ENCODE assay signal across 23 mouse cellular contexts in the genomic region with DNA sequence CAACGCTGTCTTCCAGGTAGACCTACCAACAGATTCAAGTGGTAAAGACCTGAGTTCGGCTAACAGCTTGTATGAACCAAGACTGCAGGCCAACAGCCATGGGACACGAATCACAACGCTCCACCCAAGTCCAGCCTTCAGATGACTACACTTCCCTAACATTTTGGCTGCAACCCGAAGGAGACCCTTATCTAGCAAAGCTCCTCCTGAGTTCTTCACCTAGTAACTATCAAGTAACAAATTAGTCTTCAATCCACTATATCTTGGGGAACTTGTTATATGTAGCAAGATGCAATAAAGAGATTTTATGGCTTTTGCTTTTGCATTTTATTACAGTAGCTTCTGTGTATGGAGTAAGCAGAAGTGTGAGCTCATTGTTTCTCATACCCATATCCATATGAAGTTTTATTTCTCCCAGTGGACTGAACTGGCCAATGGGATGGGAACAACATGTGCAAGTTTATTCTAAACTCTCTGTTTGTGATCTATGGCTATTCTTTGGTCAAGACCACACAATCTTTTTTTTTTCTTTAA. TPM values are rescaled to one million over a fixed set of nuclear protein-coding genes. Genes with fewer than 3 reads are reported as not detected.
DNase-seq lines count a peak whose midpoint lies in the region; ATAC-seq and TF ChIP-seq lines count a peak whose summit lies in the region.
"Had no signal": no experiment of that assay in that cellular context is flagged by ENCODE, and none has a peak within 500 bp of the region (broad histone marks: within the 10 kb centered on the region; RNA-seq: fewer than 3 reads in every experiment).

No protein-coding gene starts in this region.

- peaks cover 0 to 25% of the 10 kb centered on the region in 2 experiments; a peak in 2 of 4 replicates for H3K36me3 ChIP-seq in MEL (ENCODE audit: control insufficient read depth in 1 of 2, insufficient read depth in 2 of 2, low read length in 2 of 2)
- H3K36me3 ChIP-seq in intestine, embryonic 16.5 days (ENCODE audit: control insufficient read depth, insufficient read depth, low read length) = no peaks in the 10 kb centered on the region
- H3K36me3 ChIP-seq in small intestine, adult 2 months (ENCODE audit: control insufficient read depth, insufficient read depth, low read length) = no peaks in the 10 kb centered on the region
- no peaks in the 10 kb centered on the region for H3K36me3 ChIP-seq in embryonic facial prominence, embryonic 10.5 days (replicated peaks)
- H3K36me3 ChIP-seq: embryonic facial prominence, embryonic 12.5 days; forebrain, embryonic 15.5 days had no signal

- TF ChIP-seq RAD21 in MEL (IDR thresholded peaks at IDR 0.05; ENCODE audit: low read depth, low read length) = no peak

- 77% methylated on average over 5 of the region's 5 CpGs for WGBS in intestine, embryonic 16.5 days
- 30% methylated on average over 5 of the region's 5 CpGs for WGBS in small intestine, adult 2 months
- 93% methylated on average over 5 of the region's 5 CpGs for WGBS in embryonic facial prominence, embryonic 10.5 days

- no peak overlapping the region for H3K27ac ChIP-seq in MEL (ENCODE audit: control insufficient read depth, low read depth, low read length)
- no peak overlapping the region for H3K27ac ChIP-seq in intestine, embryonic 16.5 days (ENCODE audit: low read length)
- peak overlapping the region; percentile 46; the same call in 1 of the 2 replicates for H3K27ac ChIP-seq in small intestine, adult 2 months (ENCODE audit: insufficient read depth, low read depth, low read length)
- no peak overlapping the region for H3K27ac ChIP-seq in embryonic facial prominence, embryonic 10.5 days (replicated peaks)
- H3K27ac ChIP-seq: embryonic facial prominence, embryonic 12.5 days; forebrain, embryonic 13.5 days; forebrain, embryonic 15.5 days had no signal

- H3K9ac ChIP-seq in MEL (ENCODE audit: control insufficient read depth, low read depth, low read length, poor library complexity, severe bottlenecking) = no peak overlapping the region
- no peak overlapping the region for H3K9ac ChIP-seq in intestine, embryonic 16.5 days (ENCODE audit: low read depth, low read length)
- H3K9ac ChIP-seq: embryonic facial prominence, embryonic 12.5 days; forebrain, embryonic 13.5 days; forebrain, embryonic 15.5 days; forebrain, postnatal 0 days had no signal

- H3K9me3 ChIP-seq in MEL (replicated peaks; ENCODE audit: insufficient read depth, low read length) = no peaks in the 10 kb centered on the region
- no peaks in the 10 kb centered on the region for H3K9me3 ChIP-seq in intestine, embryonic 16.5 days (ENCODE audit: control insufficient read depth, low read length)
- no peaks in the 10 kb centered on the region for H3K9me3 ChIP-seq in embryonic facial prominence, embryonic 10.5 days
- H3K9me3 ChIP-seq: embryonic facial prominence, embryonic 12.5 days; forebrain, embryonic 13.5 days; forebrain, embryonic 15.5 days; G1E had no signal

- no peak overlapping the region for H3K4me2 ChIP-seq in intestine, embryonic 16.5 days (ENCODE audit: low read depth, low read length)
- H3K4me2 ChIP-seq: embryonic facial prominence, embryonic 12.5 days; forebrain, embryonic 13.5 days; forebrain, embryonic 15.5 days had no signal

- TF ChIP-seq CTCF in MEL (IDR thresholded peaks at IDR 0.05 in 2 of 3, conservative IDR thresholded peaks at IDR 0.05 in 1 of 3; ENCODE audit: control insufficient read depth in 1 of 3, insufficient read depth in 1 of 3, low read depth in 2 of 3, low read length in 3 of 3, poor library complexity in 1 of 3, severe bottlenecking in 1 of 3) = no peak
- TF ChIP-seq CTCF in small intestine, adult 2 months (IDR thresholded peaks at IDR 0.05; ENCODE audit: extremely low read depth, insufficient read length, insufficient replicate concordance, low read depth, low read length) = no peak

- ATAC-seq in intestine, embryonic 16.5 days = peak; percentile 88
- ATAC-seq: CD4-positive, CD25-positive, alpha-beta regulatory T cell, adult 4 months; forebrain, embryonic 13.5 days; forebrain, embryonic 15.5 days; forebrain, postnatal 0 days had no signal

- no peak for TF ChIP-seq POLR2A in MEL (IDR thresholded peaks at IDR 0.05; ENCODE audit: control insufficient read depth in 1 of 2, insufficient read depth in 1 of 2, low read depth in 1 of 2, low read length in 2 of 2, poor library complexity in 1 of 2)
- TF ChIP-seq POLR2A in small intestine, adult 2 months (IDR thresholded peaks at IDR 0.05; ENCODE audit: low read depth, low read length) = no peak

- peak in 1 of 2 experiments; percentile 56; a peak in 2 of 4 replicates for TF ChIP-seq EP300 in MEL (IDR thresholded peaks at IDR 0.05; ENCODE audit: low read depth in 1 of 2, low read length in 2 of 2)

- H3K4me3 ChIP-seq in MEL (ENCODE audit: control insufficient read depth in 1 of 2, insufficient read depth in 1 of 2, low read depth in 2 of 2, low read length in 2 of 2) = no peak overlapping the region
- no peak overlapping the region for H3K4me3 ChIP-seq in intestine, embryonic 16.5 days (ENCODE audit: low read length)
- no peak overlapping the region for H3K4me3 ChIP-seq in small intestine, adult 2 months (ENCODE audit: low read depth, low read length)
- no peak overlapping the region for H3K4me3 ChIP-seq in embryonic facial prominence, embryonic 10.5 days
- H3K4me3 ChIP-seq: embryonic facial prominence, embryonic 12.5 days; forebrain, embryonic 13.5 days; forebrain, embryonic 15.5 days had no signal

- peak; percentile 49 for DNase-seq in MEL (ENCODE audit: low read depth, low spot score)
- DNase-seq in embryonic facial prominence, embryonic 10.5 days (ENCODE audit: low spot score) = no peak
- DNase-seq in layer of hippocampus, adult 8-10 months (ENCODE audit: low spot score in 2 of 2) = no peak
- DNase-seq: adrenal gland, adult 2 months; adrenal gland, postnatal 10 days; adrenal gland, postnatal 25 days; B cell, adult 2 months; cerebellum, adult 11 months; cerebellum, adult 18-20 months; cerebellum, adult 8-10 months; cerebellum, adult 9-11 months; cerebellum, postnatal 14 days; cerebellum, postnatal 36 days; embryo, embryonic 11 days; forebrain, postnatal 0 days had no signal

- H3K4me1 ChIP-seq in MEL (ENCODE audit: control insufficient read depth in 1 of 2, insufficient read depth in 2 of 2, low read length in 2 of 2) = peaks cover 15% of the 10 kb centered on the region in 2 experiments
- H3K4me1 ChIP-seq in intestine, embryonic 16.5 days (ENCODE audit: control insufficient read depth, insufficient read depth, low read length) = no peaks in the 10 kb centered on the region; the same call in 1 of the 2 replicates
- H3K4me1 ChIP-seq in small intestine, adult 2 months (ENCODE audit: control insufficient read depth, insufficient read depth, insufficient read length, low read length) = peaks cover 3% of the 10 kb centered on the region; the same call in 1 of the 2 replicates
- H3K4me1 ChIP-seq in embryonic facial prominence, embryonic 10.5 days = no peaks in the 10 kb centered on the region
- H3K4me1 ChIP-seq: embryonic facial prominence, embryonic 12.5 days; forebrain, embryonic 13.5 days; forebrain, embryonic 15.5 days had no signal

- H3K79me2 ChIP-seq in MEL (ENCODE audit: control insufficient read depth, insufficient read depth, low read length, poor library complexity) = no peaks in the 10 kb centered on the region; the same call in 1 of the 2 replicates

- no peaks in the 10 kb centered on the region for H3K27me3 ChIP-seq in MEL (ENCODE audit: control insufficient read depth in 1 of 2, insufficient read depth in 2 of 2, low read length in 2 of 2)
- no peaks in the 10 kb centered on the region for H3K27me3 ChIP-seq in intestine, embryonic 16.5 days (replicated peaks; ENCODE audit: control insufficient read depth, insufficient read depth, low read length)
- H3K27me3 ChIP-seq in small intestine, adult 2 months (ENCODE audit: control insufficient read depth, insufficient read depth, low read length) = no peaks in the 10 kb centered on the region
- H3K27me3 ChIP-seq in embryonic facial prominence, embryonic 10.5 days (replicated peaks; ENCODE audit: low read depth, poor library complexity, severe bottlenecking) = no peaks in the 10 kb centered on the region
- H3K27me3 ChIP-seq: CH12.LX; embryonic facial prominence, embryonic 12.5 days; forebrain, embryonic 13.5 days; forebrain, embryonic 15.5 days had no signal

TF ChIP-seq in MEL, 35 proteins besides CTCF, POLR2A, EP300 and RAD21:
- peak; percentile 32; the same call in 1 of the 2 replicates for TF ChIP-seq RCOR1 (IDR thresholded peaks at IDR 0.05; ENCODE audit: low read depth, low read length)
- TF ChIP-seq GATA1 (IDR thresholded peaks at IDR 0.05; ENCODE audit: low read depth, low read length) = peak; percentile 64
- no peak for TF ChIP-seq TAL1 (IDR thresholded peaks at IDR 0.05; ENCODE audit: low read length)
- 0 out of 2 replicates have a peak, but pooled peaks have one; percentile 18 for TF ChIP-seq ETS1 (IDR thresholded peaks at IDR 0.05; ENCODE audit: low read depth, low read length)
TF ChIP-seq in MEL: peak in this region for 3.

RNA-seq across cellular contexts. Expression of a gene that starts 28.5 kb away (rescaled TPM):
- 7.9 and 9.2 TPM in 2 replicates for total RNA-seq in MEL (2012; rRNA removed)
- polyA plus RNA-seq in MEL (2012; ENCODE audit: insufficient read depth in 1 of 2, insufficient read length in 2 of 2, low read depth in 1 of 2, low replicate concordance in 2 of 2, missing spikeins in 1 of 2) = 1 to 10 TPM in 1 of 2 experiments, not detected in 1; 7.0 TPM
- 5.8 and 7.1 TPM in 2 replicates for polyA plus RNA-seq in intestine, embryonic 16.5 days (2015; fragmentation: Nextera tagmentation; extraction: Ambion mirVana)
- polyA plus RNA-seq in small intestine, adult 2 months (2012; rRNA removed) = 0.19 and 0.79 TPM in 2 replicates
- 7.5 and 8.3 TPM in 2 replicates for polyA plus RNA-seq in embryonic facial prominence, embryonic 10.5 days (2016; fragmentation: Nextera tagmentation; extraction: Ambion mirVana)
- 10 to 100 TPM; 11.4 to 14.1 (median 12.8) TPM for total RNA-seq in layer of hippocampus, adult 8-10 months (2022)

RNA-seq across cellular contexts. Expression of a gene that starts 28.7 kb away (rescaled TPM):
- total RNA-seq in MEL (2012; rRNA removed) = 92.3 and 99.9 TPM in 2 replicates
- 100 to 1,000 TPM in 1 of 2 experiments, 10 to 100 TPM in 1; 57.1 to 125 TPM for polyA plus RNA-seq in MEL (2012; ENCODE audit: insufficient read depth in 1 of 2, insufficient read length in 2 of 2, low read depth in 1 of 2, low replicate concordance in 2 of 2, missing spikeins in 1 of 2)
- polyA plus RNA-seq in intestine, embryonic 16.5 days (2015; fragmentation: Nextera tagmentation; extraction: Ambion mirVana) = 72.9 and 73.6 TPM in 2 replicates
- polyA plus RNA-seq in small intestine, adult 2 months (2012; rRNA removed) = 33.8 and 223 TPM in 2 replicates
- polyA plus RNA-seq in embryonic facial prominence, embryonic 10.5 days (2016; fragmentation: Nextera tagmentation; extraction: Ambion mirVana) = 70.0 and 76.1 TPM in 2 replicates
- total RNA-seq in layer of hippocampus, adult 8-10 months (2022) = 100 to 1,000 TPM; 294 to 321 (median 311) TPM
